Mouse (Mus musculus): ENCODE data around the gene Drosha. TPM values are rescaled to one million over a fixed set of nuclear protein-coding genes. Genes with fewer than 3 reads are reported as not detected.

Drosha gene
- total and polyA plus RNA-seq, 2 experiments: 3.2 to 3.4 TPM

GRCm38 (mm10) chr15:12888312-12888711 lies 63.7 kb downstream of the Drosha start:
- Histone ChIP-seq H3K79me2 (ENCODE audit: control insufficient read depth, insufficient read depth, low read length) (no peaks in the 10 kb centered on the region), H3K27me3 (ENCODE audit: control insufficient read depth, insufficient read depth, low read length) (no peaks in the 10 kb centered on the region), H3K27ac (replicated peaks; ENCODE audit: insufficient read depth, low read depth, low read length) (no peak overlapping the region)

GRCm38 (mm10) chr15:12889909-12890308 lies 65.3 kb downstream of the Drosha start:
- Histone ChIP-seq H3K36me3 (ENCODE audit: control insufficient read depth, insufficient read depth, low read length) (peaks cover 48% of the 10 kb centered on the region), H3K4me3 (ENCODE audit: insufficient read depth, low read depth, low read length) (no peak overlapping the region), H3K27ac (replicated peaks; ENCODE audit: insufficient read depth, low read depth, low read length) (no peak overlapping the region), H3K27me3 (ENCODE audit: control insufficient read depth, insufficient read depth, low read length) (no peaks in the 10 kb centered on the region), H3K79me2 (ENCODE audit: control insufficient read depth, insufficient read depth, low read length) (no peaks in the 10 kb centered on the region), H3K9ac (ENCODE audit: low read depth, low read length) (no peak overlapping the region), H3K4me1 (ENCODE audit: control insufficient read depth, insufficient read depth, low read length) (no peaks in the 10 kb centered on the region)
- no peak for TF ChIP-seq CTCF (IDR thresholded peaks at IDR 0.05; ENCODE audit: low read depth, low read length)
- no peak for TF ChIP-seq POLR2A (IDR thresholded peaks at IDR 0.05; ENCODE audit: extremely low read depth, insufficient read depth, low read length)
- 95% methylated on average over 11 of the region's 11 CpGs for WGBS
- DNase-seq (ENCODE audit: extremely low read depth, low read depth, low spot score): no peak

More at GRCm38 (mm10) chr15:12888312-12888711, 63.7 kb downstream of the Drosha start:
- DNase-seq (ENCODE audit: extremely low read depth, low read depth, low spot score): no peak
- WGBS: 96% methylated on average over 4 of the region's 4 CpGs
- Histone ChIP-seq H3K4me3 (ENCODE audit: insufficient read depth, low read depth, low read length) (no peak overlapping the region), H3K4me1 (ENCODE audit: control insufficient read depth, insufficient read depth, low read length) (no peaks in the 10 kb centered on the region), H3K9ac (ENCODE audit: low read depth, low read length) (no peak overlapping the region), H3K36me3 (ENCODE audit: control insufficient read depth, insufficient read depth, low read length) (peaks cover 49% of the 10 kb centered on the region)
- TF ChIP-seq POLR2A (IDR thresholded peaks at IDR 0.05; ENCODE audit: extremely low read depth, insufficient read depth, low read length) (no peak), CTCF (IDR thresholded peaks at IDR 0.05; ENCODE audit: low read depth, low read length) (no peak)

- TF ChIP-seq CTCF (IDR thresholded peaks at IDR 0.05; ENCODE audit: low read depth, low read length) (no peak), POLR2A (IDR thresholded peaks at IDR 0.05; ENCODE audit: extremely low read depth, insufficient read depth, low read length) (no peak)
- Histone ChIP-seq H3K27ac (replicated peaks; ENCODE audit: insufficient read depth, low read depth, low read length) (no peak overlapping the region), H3K79me2 (ENCODE audit: control insufficient read depth, insufficient read depth, low read length) (no peaks in the 10 kb centered on the region), H3K27me3 (ENCODE audit: control insufficient read depth, insufficient read depth, low read length) (no peaks in the 10 kb centered on the region), H3K36me3 (ENCODE audit: control insufficient read depth, insufficient read depth, low read length) (peaks cover 28% of the 10 kb centered on the region), H3K4me3 (ENCODE audit: insufficient read depth, low read depth, low read length) (no peak overlapping the region), H3K9ac (ENCODE audit: low read depth, low read length) (no peak overlapping the region), H3K4me1 (ENCODE audit: control insufficient read depth, insufficient read depth, low read length) (no peaks in the 10 kb centered on the region)
- no peak for DNase-seq (ENCODE audit: extremely low read depth, low read depth, low spot score)
- WGBS: 92% methylated on average over 13 of the region's 13 CpGs
Observed at GRCm38 (mm10) chr15:12895426-12895825, 70.8 kb downstream of the Drosha start.

GRCm38 (mm10) chr15:12896022-12897009 lies 71.7 kb downstream of the Drosha start:
- Histone ChIP-seq H3K27me3 (ENCODE audit: control insufficient read depth, insufficient read depth, low read length) (no peaks in the 10 kb centered on the region), H3K9ac (ENCODE audit: low read depth, low read length) (no peak overlapping the region), H3K4me3 (ENCODE audit: insufficient read depth, low read depth, low read length) (no peak overlapping the region), H3K27ac (replicated peaks; ENCODE audit: insufficient read depth, low read depth, low read length) (no peak overlapping the region), H3K4me1 (ENCODE audit: control insufficient read depth, insufficient read depth, low read length) (no peaks in the 10 kb centered on the region), H3K79me2 (ENCODE audit: control insufficient read depth, insufficient read depth, low read length) (no peaks in the 10 kb centered on the region), H3K36me3 (ENCODE audit: control insufficient read depth, insufficient read depth, low read length) (peaks cover 22% of the 10 kb centered on the region)
- WGBS: 97% methylated on average over 18 of the region's 18 CpGs
- DNase-seq (ENCODE audit: extremely low read depth, low read depth, low spot score): no peak
- no peak for TF ChIP-seq POLR2A (IDR thresholded peaks at IDR 0.05; ENCODE audit: extremely low read depth, insufficient read depth, low read length)
- no peak for TF ChIP-seq CTCF (IDR thresholded peaks at IDR 0.05; ENCODE audit: low read depth, low read length)

GRCm38 (mm10) chr15:12897831-12898230 lies 73.2 kb downstream of the Drosha start:
- Histone ChIP-seq H3K79me2 (ENCODE audit: control insufficient read depth, insufficient read depth, low read length) (no peaks in the 10 kb centered on the region), H3K4me1 (ENCODE audit: control insufficient read depth, insufficient read depth, low read length) (no peaks in the 10 kb centered on the region), H3K4me3 (ENCODE audit: insufficient read depth, low read depth, low read length) (no peak overlapping the region), H3K9ac (ENCODE audit: low read depth, low read length) (no peak overlapping the region), H3K27ac (replicated peaks; ENCODE audit: insufficient read depth, low read depth, low read length) (no peak overlapping the region), H3K27me3 (ENCODE audit: control insufficient read depth, insufficient read depth, low read length) (no peaks in the 10 kb centered on the region), H3K36me3 (ENCODE audit: control insufficient read depth, insufficient read depth, low read length) (peaks cover 23% of the 10 kb centered on the region)
- TF ChIP-seq POLR2A (IDR thresholded peaks at IDR 0.05; ENCODE audit: extremely low read depth, insufficient read depth, low read length): no peak
- TF ChIP-seq CTCF (IDR thresholded peaks at IDR 0.05; ENCODE audit: low read depth, low read length): no peak
- 97% methylated on average over 8 of the region's 8 CpGs for WGBS
- no peak for DNase-seq (ENCODE audit: extremely low read depth, low read depth, low spot score)

Measured in liver, adult 2 months (tissue).